Mouse (Mus musculus) gastrocnemius, adult 18-20 months (tissue): ENCODE measurements at regions not wholly inside any gene's neighbourhood (a gene's known extent, or its start where the extent isn't known, plus 50 kb on each side); places are given as distances from the start of the nearest gene placed in this dataset.

Experiments used
- DNase-seq: peaks from one replicate; pipeline ENCODE4 v3.0.0; 2021; ENCODE audit warnings: low spot score

DNA sequence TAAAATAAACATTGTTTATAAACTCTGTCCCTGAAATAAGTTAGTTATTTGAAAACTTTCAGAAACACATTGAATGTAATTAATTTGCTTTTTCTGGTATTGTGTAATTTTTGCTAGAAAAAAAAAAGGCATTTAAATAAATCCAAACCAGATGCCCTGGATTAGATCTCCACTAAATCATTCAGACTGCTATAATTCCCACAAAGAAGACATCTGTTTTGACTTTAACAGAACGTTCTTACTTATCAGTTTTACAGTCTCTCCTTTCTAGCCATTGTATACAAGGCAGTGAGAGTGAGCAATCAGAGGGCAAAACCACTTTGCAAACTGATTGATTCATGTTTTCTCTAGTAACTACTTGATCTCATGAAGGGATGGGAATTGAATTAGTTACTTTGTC is 478.8 kb downstream of the Slitrk6 start:
- no peak for DNase-seq

DNA sequence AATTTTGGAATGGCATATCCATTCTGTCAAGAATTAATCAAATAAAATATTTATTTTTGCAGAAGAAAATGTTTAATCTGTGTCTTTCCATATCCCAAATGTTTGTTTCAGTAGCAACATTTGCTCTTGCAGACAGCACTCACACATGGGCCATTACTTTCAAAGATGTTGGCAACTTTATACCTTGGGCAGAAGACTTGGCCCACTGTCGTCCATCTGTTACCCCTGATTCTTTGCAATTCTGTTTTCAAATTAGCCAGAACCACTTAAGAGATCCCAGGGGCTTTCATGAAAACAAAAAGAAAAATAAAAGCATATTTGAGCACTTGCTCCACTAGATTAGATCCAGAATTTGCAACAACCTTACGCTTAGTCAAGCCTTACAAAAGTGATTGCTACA is 483.7 kb downstream of the Slitrk6 start:
- no peak for DNase-seq

DNA sequence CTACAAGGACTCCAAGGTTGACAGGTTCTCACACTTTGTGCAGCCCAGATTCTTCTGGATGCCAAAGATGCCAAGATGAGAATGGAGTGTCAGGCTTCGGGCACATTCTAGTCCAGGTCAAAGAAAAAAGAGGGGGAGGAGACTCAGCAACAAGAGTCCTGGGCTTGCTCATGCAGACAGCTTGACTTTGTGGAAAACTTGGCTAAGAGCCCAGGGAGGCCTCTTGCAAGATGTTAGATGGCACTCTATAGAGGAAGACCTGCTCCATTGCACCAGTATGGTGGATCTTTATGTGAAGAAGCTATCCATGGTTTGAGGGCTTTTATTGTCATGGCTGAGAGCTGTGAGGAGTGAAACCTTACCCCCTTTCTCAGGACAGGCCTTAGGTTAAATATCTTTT is 510.5 kb downstream of the Slitrk6 start:
- no peak for DNase-seq

DNA sequence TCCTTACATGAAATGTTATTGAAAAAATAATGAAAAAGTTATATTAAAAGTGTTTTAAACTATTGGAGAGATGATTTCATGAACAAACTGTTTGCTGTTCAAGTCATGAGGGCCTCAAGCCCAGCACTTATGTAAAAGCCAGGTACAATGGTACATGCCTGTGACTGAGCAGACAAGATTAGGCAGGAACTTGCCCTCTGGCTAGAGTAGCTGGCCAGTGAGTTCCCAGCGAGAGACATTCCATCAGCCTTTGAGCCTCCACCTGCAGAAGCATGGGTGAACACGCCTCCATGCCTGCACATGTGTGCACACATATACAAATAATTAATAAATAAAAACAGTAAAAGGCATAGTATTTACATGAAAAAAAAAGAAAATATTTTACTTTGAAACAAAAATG is 511.4 kb downstream of the Slitrk6 start:
- DNase-seq: no peak

DNA sequence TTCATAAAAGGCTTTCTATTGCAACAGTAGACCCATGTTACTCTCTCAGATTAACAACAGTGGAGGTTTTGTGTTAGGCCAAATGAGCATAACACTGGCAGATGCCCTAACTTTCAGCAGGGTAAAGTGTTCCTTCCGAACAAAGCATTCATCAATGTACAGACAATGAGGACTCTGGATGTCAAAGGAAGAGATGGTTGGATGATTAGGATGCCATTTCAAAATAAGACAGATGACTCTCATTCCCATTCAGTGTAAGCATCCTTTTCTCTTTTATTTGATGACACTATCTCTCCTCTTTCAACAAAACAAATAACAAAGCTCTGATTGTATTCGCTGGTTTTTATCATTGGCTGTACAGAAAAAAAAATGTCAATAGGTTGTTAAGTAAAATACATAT is 516.1 kb downstream of the Slitrk6 start:
- no peak for DNase-seq

DNA sequence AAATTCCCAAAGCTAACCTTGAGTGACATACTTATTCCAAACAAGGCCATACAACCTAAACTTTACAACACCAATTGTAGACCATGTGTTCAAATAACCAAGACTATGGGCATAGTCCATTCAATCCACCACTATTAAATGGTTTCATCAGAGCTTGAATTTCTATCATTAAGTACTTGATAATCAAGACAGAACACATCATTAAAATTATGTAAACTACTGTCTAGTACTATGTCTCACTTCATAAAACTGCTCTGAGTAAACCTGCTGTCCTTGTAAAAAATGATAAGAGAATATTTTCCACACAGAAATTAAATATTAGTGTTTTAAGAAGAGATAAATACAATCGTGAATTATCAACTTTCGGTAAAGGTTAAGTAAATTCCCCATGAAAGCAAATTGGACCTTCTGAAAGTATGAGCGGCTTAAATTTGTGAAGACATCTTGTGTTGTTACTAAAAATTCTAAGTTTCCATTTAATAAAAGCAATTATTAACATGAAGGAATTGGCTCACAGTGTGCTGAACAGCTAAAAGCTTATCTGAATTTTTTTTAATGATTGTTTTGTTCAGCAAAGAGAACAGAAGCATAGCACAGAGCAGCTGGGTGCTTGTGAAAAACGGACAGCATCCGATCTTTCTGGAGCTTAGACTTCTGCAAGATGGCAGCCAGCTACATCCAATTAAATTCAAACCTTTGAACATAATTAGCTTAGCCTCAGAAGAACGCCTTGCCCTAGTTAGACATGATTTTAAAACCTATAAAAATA is 530.1 kb downstream of the Slitrk6 start:
- DNase-seq: no peak

DNA sequence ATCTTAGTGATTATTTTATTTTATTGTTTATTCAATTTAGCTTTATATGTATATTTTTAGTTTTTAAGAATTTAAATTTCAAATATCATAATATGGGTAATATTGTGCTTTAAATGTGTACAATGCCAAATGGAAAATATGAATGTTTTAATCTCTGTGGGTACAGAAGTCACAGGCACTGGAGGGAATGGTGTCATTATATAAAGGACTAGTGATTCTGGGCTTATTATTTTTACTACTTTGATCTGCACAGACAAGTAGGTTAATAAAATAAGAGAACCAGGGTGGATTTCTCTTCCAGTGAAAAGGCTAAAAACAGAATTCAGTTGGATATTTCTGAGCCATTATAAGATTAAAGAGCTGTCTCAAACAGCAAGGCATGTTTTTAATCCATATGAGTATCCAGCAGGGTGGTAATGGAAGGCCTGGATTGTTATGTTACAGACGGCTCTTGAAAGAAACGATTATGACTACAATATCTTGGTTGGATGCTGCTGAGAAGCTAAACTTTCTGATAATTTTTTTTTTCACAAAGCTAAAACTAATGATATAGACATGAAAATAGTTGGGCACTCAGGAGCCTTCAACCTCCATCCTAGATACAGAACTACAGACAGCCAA is 563.9 kb downstream of the Slitrk6 start:
- DNase-seq: no peak

DNA sequence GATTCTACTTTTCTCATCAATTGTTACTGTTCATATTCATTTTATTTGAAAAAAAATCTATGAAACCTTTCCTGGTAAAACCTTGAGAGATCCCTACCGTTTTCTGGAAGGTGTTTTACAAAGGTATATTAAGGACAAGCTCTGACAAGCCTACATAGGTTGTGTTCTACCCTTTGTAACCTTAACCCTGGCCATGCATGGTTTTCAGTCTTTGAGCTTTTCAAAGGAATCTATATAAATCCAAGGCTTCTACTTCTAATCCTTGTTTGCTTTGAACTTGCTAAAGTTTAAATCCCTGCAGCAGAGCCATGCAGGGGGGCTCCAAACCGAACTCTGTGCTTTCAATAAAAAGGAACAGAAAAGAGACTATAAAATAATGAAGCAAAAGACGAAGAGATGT is 564.5 kb downstream of the Slitrk6 start:
- no peak for DNase-seq

DNA sequence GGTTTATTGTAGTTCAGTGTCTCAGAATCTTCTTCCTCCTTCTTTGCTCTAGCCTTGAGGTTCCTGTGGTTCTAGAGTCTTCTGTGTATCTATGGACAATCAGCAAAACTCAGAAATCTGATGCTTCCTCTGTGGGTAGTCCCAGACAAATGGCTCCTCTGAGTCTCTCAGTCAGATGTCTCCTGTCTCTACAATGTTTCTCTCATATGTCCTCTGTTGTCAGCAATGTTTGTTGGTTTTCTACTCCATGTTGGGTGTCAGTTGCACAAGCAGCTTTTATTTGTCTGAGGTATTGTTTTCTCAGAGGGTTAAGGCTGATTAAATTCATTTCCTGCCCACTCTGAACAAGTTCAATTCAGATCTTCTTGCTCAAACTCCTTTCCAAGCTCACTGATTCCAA is 575.8 kb downstream of the Slitrk6 start:
- DNase-seq: no peak

DNA sequence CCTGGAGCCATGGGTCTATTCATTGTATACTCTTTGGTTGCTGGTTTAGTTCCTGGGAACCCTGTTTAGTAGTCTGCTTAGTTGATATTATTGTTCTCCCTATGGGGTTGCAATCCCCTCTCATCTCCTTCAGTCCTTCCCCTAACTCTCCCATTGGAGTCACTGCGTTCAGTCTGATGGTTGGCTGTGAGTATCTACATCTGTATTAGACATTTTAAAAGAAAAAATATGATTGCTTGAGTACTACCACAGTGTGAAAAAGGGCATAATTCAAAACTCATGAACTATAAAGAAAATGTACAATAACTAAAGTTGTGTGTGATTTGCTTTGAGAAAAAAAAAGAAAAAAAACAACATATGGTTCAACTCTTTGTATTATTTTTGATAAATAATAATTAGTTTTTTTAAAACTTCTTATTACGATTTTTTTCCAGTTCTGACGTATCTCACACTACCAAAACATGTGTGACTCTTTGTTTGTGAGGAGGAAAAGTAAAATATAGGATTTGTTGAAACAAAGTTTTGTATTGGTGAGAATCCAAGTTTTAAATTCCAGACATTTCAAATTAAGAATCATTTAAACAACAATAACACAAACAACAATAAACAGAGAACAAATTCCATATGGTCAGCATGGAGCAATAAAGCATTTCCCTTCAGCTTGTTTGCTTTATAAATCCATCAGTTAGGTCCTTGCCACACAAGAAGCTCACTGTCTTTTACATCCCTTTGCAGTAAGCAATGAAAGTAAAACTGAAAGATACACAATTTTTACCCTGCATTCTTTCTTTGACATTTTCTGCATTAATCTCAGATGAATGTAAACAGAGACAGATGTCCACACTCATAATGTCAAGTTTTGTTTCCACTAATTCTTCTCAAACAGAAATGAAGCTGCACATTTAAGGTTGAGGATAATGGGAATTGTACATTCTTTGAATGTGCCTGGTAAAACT is 583.5 kb downstream of the Slitrk6 start:
- DNase-seq: no peak

DNA sequence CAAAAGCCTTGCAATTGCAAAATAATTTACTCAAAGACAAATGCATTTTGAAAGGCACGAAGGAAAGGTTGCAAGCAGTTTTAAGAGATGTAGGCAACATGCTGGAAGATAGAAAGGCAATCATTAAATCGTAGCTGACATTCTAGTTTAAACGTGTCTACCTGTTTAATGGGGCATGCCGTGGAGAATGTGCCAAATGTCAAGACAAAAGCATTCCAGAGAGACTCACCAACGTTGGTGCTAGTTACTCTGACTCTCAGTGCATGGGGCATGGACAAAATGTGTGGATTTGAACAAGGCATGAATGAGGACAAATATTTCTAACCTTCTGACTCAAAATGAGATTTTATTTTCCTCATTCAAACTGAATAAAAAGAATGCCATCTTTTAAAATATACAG is 586.3 kb downstream of the Slitrk6 start:
- no peak for DNase-seq

DNA sequence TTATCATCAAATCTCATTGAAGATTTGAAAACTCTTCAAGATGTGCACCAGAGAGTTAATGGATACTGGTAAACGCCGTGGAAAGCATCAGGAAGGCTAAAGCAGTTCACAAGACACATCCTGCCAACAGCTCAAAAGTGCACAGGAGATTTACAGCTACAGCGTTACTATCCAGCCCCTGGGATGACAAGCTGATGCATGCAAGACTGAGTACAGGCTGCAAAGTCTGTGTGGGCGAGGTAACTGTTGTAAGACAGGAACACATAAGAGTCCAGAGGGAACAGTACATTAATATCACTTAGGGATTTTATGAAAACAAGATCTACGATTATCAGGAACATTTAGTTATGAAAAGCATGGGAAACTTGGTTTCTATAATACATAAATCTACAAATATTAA is 626.7 kb downstream of the Slitrk6 start:
- DNase-seq: no peak

DNA sequence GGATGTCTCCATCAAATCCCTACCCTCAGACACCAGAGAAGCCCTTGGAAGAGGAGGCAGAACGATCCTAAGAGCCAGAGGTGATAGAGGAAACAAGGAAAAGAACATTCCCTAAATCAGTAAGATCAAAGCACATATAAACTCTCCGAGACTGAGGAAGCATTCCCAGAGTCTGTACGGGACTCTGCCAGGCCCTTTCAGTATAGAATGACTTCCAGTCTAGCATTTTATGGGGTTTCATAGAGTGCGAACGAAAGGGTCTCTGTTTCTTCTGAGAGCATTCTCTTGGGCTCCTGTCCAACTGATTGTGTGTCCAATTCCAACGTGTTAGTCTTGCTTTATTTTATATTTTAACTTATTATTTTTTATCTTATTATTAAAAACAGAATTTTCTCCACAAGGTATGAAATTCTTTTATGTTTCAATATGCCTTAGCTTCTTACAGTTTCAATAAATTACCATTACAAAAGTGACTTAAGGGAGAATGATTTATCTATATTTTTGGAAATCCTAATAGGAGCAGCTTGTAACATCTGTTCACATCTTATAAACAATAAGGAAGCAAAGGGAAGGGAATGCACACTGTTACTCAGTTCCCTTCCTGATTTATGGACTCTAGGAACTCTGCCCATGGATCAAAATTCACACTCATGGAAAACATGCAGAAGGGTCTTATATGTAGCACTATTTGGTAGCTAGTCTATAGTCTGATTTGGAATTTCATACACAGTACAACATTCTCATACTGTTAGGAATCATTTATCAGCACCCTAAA is 628.8 kb downstream of the Slitrk6 start:
- DNase-seq: no peak

DNA sequence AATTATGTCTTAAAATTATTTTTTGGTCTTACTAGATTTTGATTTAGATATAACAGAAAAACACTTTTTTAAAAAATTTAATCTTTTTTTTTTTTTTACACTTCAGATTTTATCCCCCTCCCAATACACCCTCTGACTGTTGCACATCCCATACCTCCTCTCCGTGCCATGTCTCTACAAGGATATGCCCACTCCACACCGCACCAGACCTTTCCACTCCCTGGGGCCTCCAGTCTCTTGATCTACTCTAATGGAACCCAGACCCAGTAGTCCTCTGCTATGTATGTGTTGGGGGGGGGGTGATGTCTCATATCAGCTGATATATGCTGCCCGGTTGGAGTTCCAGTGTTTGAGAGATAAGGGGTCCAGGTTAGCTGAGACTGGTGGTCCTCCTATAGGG is 632.2 kb downstream of the Slitrk6 start:
- no peak for DNase-seq

DNA sequence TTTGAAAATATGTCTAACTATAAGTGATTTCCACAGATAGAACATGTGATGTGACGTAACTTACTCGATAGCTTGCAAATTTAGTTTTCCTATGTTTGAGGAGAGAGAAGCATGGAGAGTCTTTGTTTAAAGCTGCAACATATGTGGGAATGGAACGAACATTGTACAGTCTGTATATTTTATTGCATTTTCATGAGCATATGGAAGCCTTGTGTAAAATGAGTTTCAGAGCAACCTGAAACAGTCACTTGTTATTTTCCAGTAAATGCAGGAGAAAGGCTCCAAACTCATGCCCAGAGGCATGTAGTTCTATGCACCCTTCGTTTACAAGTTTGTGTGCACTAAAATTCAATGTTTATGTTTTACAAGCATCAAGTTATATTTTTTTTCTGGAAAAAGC is 639.4 kb downstream of the Slitrk6 start:
- no peak for DNase-seq

DNA sequence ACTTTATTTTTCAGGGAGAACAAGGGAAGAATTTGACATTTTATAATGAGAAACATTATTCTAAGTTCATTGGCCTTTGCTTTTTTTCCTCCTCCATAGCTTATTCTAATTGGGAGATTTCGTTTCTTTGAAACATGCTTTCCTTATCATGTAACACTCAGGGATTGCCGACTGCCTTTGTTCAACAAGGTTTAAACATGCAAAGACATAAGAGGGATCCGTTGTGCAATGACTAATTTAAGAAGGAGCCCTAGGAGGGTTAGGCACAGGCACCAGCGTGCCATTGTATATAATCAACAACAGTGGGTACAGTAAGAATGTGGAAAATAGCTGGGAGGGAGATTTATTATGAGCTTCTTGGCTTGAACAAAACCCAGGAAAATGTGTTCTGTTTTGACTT is 654.1 kb downstream of the Slitrk6 start:
- no peak for DNase-seq

DNA sequence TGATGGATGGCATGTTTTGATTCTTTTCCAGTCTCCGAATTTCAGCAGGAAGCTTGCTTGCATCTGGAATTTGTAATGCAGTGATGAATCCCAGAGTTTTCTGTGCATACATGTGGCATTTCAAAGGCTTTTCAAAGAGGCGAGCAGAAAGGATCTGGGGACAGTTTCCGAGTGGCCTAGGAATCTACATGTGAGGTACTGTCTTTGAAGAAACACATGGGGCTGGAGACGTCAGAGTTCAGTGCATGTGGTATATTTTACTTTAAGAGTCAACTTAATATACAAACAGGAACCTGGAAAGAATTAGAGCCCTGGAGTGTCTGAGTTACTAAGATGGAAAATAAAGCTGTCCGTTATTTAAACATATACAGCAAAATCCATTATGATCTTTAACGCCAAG is 676.6 kb downstream of the Slitrk6 start:
- no peak for DNase-seq

DNA sequence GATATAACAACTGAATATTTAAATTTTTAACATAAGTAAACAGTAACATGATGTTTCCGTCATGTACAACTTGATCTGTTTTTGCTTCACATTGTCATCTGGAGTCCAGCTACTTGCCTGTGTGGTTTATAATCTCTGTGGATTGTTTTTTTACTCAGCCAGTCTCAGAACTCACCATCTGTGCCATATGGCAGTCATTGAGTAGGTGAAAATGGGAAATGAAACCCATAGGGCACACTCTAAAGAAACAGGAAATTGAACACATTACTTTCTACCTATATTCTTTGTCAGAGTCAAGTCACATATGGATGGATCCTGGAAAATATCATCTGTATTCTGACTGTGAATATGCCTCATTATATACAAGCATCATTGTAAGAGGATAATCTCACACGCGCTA is 707.2 kb downstream of the Slitrk6 start:
- DNase-seq: no peak

DNA sequence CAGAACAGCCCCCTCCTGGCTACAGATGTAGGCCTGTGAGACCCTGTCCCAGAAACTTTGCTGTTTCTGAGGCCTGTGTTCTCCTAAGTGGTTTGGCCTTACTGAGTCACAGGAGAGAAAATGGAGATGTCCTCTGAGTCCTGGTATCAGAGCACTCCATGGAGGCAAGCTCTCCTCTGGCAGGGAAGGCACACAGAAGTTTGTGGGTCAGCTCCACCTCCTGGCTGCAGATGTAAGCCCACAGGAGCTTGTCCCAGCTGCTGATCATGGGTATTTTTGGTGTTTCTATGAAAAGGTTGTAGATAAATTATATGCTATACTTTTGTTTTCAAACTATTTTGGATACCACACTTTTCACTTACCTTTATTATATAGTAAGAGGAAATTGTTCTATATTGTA is 711.7 kb downstream of the Slitrk6 start:
- no peak for DNase-seq

DNA sequence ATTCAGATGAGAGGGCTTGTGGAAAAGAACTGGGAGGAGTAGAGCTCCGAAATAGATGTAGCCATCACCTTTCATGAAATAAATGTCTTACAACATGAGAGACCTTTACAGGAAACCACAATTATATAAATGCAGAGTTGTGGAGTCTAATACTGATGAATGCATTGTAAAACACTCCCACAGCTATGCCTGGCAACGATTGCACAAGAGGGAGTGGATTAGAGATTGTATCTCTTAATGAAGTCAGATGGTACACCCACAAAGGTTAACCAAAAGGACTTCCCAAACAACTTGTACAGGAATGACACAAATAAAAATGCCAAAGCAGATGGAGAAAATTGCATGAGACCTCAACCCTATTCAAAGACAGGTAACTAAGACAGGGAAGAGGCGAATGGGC is 733.1 kb downstream of the Slitrk6 start:
- no peak for DNase-seq

DNA sequence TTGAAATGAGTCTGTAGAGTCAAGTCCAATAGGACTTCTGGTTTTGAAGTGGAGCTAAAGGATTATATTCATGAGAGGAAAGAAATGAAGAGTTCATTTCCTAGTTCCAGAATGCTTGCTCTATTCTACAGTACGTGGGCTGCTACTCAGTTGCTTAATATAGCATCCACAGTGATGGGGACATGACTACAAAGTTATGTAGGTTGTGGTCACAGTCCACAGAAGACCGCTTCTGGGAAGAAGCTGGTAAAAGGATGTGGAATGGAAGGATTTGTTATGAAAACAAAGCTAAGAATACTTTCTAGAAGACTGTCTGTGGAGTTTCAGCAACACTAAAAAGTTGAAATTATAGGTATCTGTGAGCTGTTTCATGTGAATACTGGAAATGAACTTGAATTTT is 739.8 kb downstream of the Slitrk6 start:
- DNase-seq: no peak

DNA sequence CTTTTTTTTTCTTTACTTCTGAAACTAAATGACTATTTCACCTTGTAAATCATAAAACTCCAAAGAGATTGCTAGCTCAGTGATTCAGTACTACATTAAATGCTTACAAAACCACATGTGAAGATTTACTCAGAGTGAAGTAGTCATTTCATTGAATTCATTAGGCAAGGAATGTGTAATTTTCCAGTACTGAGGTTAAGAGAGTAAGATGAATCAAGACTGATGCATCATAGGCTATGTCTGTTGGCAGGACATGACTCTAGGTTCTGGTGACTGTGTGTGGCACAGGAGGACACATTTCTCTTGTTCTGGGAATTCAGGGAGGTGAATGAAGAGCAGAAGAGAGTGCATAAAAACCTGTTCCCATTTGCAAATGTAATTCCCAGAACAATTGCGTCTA is 741.7 kb downstream of the Slitrk6 start:
- DNase-seq: no peak
